Mouse (Mus musculus): ENCODE measurements around the gene Rnls.

DNA sequence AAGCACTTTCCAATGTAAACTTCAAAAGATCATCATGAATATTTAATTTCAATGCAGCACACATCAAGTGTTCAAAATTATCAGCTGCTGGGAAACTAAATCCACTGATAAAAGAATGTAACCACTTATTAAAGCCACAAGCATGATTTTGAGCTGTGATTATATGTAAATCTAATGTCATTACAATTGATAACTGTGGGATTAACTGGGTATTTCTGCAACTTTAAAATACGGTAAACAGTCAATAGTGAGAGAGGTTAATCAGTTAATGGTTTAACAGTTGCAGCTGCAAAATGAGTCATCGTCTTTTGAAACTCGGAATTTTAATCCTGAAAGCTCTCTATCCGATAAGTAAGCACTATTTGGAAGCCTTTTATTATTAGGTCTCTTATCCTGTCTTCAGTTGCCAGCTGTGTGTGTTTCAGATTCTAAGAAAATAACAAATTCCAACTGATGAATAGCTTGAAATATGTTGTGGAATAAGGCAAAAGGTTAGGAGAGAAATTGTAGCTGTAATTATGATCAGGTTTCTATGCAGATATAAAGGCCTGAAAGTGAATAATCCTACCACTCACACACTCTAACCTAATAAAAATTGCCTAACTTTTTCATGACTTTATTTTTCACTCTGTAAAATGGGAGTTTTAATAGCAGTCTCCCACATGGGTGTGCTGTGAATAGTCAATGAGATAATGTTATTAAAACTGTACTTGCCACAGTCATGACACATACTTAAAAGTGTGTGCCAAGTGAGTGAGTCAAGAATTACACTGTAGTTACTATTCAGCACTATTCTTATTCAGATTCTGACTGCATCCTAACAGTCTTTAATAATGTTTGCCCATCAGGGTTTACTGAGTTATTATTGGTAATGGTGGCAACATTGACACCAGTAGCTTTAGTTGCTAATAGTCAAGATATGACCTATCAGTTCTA is 65.1 kb downstream of the Rnls start:
- TF ChIP-seq CTCF (IDR thresholded peaks at IDR 0.05; ENCODE audit: insufficient read depth, low read length) (no peak), POLR2A (IDR thresholded peaks at IDR 0.05; ENCODE audit: borderline replicate concordance, extremely low read depth, low read depth, low read length) (no peak)

Data from lung, adult 2 months (tissue).